Comparison of ENCODE assay signal across 11 mouse cellular contexts in the genomic region with DNA sequence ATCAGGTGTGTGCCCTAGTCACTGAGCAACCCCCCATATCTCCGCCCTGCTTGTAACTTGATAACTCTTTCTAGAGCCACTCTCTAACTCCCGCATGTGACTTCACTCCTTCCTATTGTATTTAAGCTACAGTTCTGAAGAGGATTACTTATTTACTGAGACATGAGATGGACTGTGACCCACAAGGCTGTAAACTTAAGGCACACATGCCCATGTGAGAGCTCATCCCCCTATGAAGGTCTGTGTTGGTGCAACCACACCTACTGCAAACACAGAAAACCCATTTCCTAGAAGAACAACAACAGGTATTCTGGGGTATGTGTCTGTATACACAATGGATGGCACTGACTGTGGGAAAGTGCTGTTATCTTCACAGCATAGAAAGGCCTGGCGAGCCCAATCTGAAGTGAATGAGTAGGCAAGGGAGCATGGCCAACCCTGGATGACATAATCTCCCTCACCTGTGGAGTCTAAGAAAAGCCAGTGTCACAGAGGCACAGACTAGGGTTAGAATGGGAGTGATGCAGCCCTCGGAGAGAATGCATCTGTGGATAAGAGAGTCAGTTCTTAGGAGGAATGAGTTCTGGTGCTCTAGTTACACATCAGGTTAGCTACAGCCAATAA.
"Had no signal": no experiment of that assay in that cellular context is flagged by ENCODE, and none has a peak within 500 bp of the region (broad histone marks: within the 10 kb centered on the region; RNA-seq: fewer than 3 reads in every experiment).

No protein-coding gene starts in this region.

- H3K4me2 ChIP-seq: liver, embryonic 13.5 days; lung, embryonic 15.5 days; neural tube, embryonic 12.5 days had no signal

- H3K9ac ChIP-seq: liver, embryonic 13.5 days; liver, postnatal 0 days; lung, embryonic 15.5 days; neural tube, embryonic 12.5 days had no signal

- H3K9me3 ChIP-seq: limb, embryonic 10.5 days; liver, embryonic 13.5 days; lung, embryonic 15.5 days; neural tube, embryonic 12.5 days had no signal

- H3K4me3 ChIP-seq: left cerebral cortex, adult 2 months; limb, embryonic 10.5 days; liver, embryonic 13.5 days; lung, embryonic 15.5 days; neural tube, embryonic 12.5 days had no signal

- H3K27ac ChIP-seq: left cerebral cortex, adult 2 months; limb, embryonic 10.5 days; liver, embryonic 13.5 days; lung, embryonic 15.5 days; neural tube, embryonic 12.5 days had no signal

- H3K27me3 ChIP-seq: liver, embryonic 13.5 days; lung, embryonic 15.5 days; neural tube, embryonic 12.5 days had no signal

- H3K36me3 ChIP-seq: limb, embryonic 10.5 days; lung, embryonic 15.5 days had no signal

- ATAC-seq: hindbrain, embryonic 16.5 days; inflammation-experienced regulatory T-cells, adult 6 months; liver, postnatal 0 days had no signal

- DNase-seq: liver, embryonic 13.5 days; liver, postnatal 0 days; midbrain, embryonic 14.5 days; spleen, adult 18-20 months; thymus, postnatal 36 days had no signal
